Mouse (Mus musculus) gonadal fat pad, adult 2 months (tissue): ENCODE results near the gene Cln3. TPM values are rescaled to one million over a fixed set of nuclear protein-coding genes. Genes with fewer than 3 reads are reported as not detected.

Experiments used
- polyA plus RNA-seq: library from polyadenylated mRNA; depleted of rRNA; stranded (reverse); fragments of >200 nt; gene quantifications from 2 replicates; pipeline ENCODE4 v1.2.3, GENCODE M21; 2012; rRNA removed

Cln3 gene
- polyA plus RNA-seq, 1 experiment = 98.2 TPM

Other genes with a start within 250 kb of the Cln3 start
- 10.7 TPM in 2 replicates for gene Lat, start 216.2 kb downstream of the Cln3 start, polyA plus RNA-seq
- 144 and 156 TPM in 2 replicates for gene Spns1, start 208.4 kb downstream of the Cln3 start, polyA plus RNA-seq
- gene Nfatc2ip, start 189.1 kb downstream of the Cln3 start, polyA plus RNA-seq = 4.7 and 6.4 TPM in 2 replicates
- gene Cd19, start 170.9 kb downstream of the Cln3 start, polyA plus RNA-seq = 0.95 and 1.2 TPM in 2 replicates
- gene Rabep2, start 157.1 kb downstream of the Cln3 start, polyA plus RNA-seq = 26.0 and 28.2 TPM in 2 replicates
- 1.7 and 8.0 TPM in 2 replicates for gene Atp2a1, start 122.7 kb downstream of the Cln3 start, polyA plus RNA-seq
- gene Sh2b1, start 110.4 kb downstream of the Cln3 start, polyA plus RNA-seq = 40.5 and 48.0 TPM in 2 replicates
- 92.1 and 92.3 TPM in 2 replicates for gene Tufm, start 98.5 kb downstream of the Cln3 start, polyA plus RNA-seq
- 82.8 and 104 TPM in 2 replicates for gene Atxn2l, start 82.4 kb downstream of the Cln3 start, polyA plus RNA-seq
- gene Eif3c, start 19.4 kb downstream of the Cln3 start, polyA plus RNA-seq = 111 and 114 TPM in 2 replicates
- 22.4 and 30.5 TPM in 2 replicates for gene Apobr, start 875 bp downstream of the Cln3 start, polyA plus RNA-seq
- gene Il27, start 9.1 kb upstream of the Cln3 start, polyA plus RNA-seq = 0.13 TPM in 1 of 2 replicates, not detected in the other
- gene Nupr1, start 45.0 kb upstream of the Cln3 start, polyA plus RNA-seq = 49.9 and 55.5 TPM in 2 replicates
- gene Sgf29, start 63.5 kb upstream of the Cln3 start, polyA plus RNA-seq = 25.4 and 48.2 TPM in 2 replicates
- gene Sult1a1, start 90.6 kb upstream of the Cln3 start, polyA plus RNA-seq = 107 and 126 TPM in 2 replicates
- gene Bola2, start 109.6 kb upstream of the Cln3 start, polyA plus RNA-seq = 70.6 and 75.0 TPM in 2 replicates
- 24.2 and 26.3 TPM in 2 replicates for gene Slx1b, start 110.0 kb upstream of the Cln3 start, polyA plus RNA-seq
- 38.2 and 61.2 TPM in 2 replicates for gene Coro1a, start 122.0 kb upstream of the Cln3 start, polyA plus RNA-seq
- 146 and 169 TPM in 2 replicates for gene Mapk3, start 173.8 kb upstream of the Cln3 start, polyA plus RNA-seq
- gene Gdpd3, start 180.5 kb upstream of the Cln3 start, polyA plus RNA-seq = 7.6 and 51.9 TPM in 2 replicates
- gene Ypel3, start 191.1 kb upstream of the Cln3 start, polyA plus RNA-seq = 212 and 269 TPM in 2 replicates
- 1.9 and 2.1 TPM in 2 replicates for gene Tbx6, start 195.7 kb upstream of the Cln3 start, polyA plus RNA-seq
- 129 and 161 TPM in 2 replicates for gene Ppp4c, start 206.7 kb upstream of the Cln3 start, polyA plus RNA-seq
- gene Fam57b, start 211.9 kb upstream of the Cln3 start, polyA plus RNA-seq = 11.8 and 27.3 TPM in 2 replicates
- not detected in 2 replicates for gene 4930451I11Rik, start 245.8 kb upstream of the Cln3 start, polyA plus RNA-seq